Mouse (Mus musculus): ENCODE data around the gene Il17rd. TPM values are rescaled to one million over a fixed set of nuclear protein-coding genes. Genes with fewer than 3 reads are reported as not detected.

The Il17rd gene
- polyA plus RNA-seq, 1 experiment from 2014 or later: 5.7 TPM

DNA sequence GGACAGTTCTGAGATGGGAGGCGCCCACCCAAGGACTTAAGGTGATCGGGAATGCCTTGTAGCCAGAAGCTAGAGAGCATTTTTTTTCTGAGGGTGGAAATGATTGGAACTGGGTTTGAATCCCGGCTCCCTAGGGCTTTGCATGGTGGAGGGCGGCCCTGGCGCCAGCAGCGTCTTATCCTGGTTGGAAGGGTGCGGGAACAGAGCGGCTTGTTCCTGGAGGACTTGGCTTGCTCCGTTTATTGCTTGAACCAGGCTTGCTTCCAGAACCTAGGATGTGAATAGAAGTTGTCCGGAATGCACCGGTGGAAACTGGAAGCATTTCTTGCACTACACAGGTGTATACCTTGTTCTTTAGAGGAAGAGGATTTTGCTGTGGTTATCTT is 76.5 kb downstream of the Il17rd start:
- Histone ChIP-seq H3K9ac (ENCODE audit: low read depth, low read length) (no peak overlapping the region), H3K27ac (ENCODE audit: low read depth, low read length) (no peak overlapping the region), H3K27me3 (ENCODE audit: control insufficient read depth, insufficient read depth, low read length) (peaks cover 21% of the 10 kb centered on the region), H3K4me3 (ENCODE audit: low read depth, low read length) (peak overlapping the region; percentile 55), H3K36me3 (ENCODE audit: control insufficient read depth, insufficient read depth, low read length) (no peaks in the 10 kb centered on the region), H3K4me2 (replicated peaks; ENCODE audit: low read depth, low read length) (peak overlapping the region; percentile 99), H3K4me1 (replicated peaks; ENCODE audit: control insufficient read depth, insufficient read depth, low read length) (peaks cover 3% of the 10 kb centered on the region; the same call in 1 of the 2 replicates), H3K9me3 (ENCODE audit: control insufficient read depth, low read length) (no peaks in the 10 kb centered on the region)
- WGBS: 20% methylated on average over 11 of the region's 11 CpGs
- no peak for DNase-seq (ENCODE audit: low spot score)
- ATAC-seq (ENCODE audit: low FRiP score): no peak

DNA sequence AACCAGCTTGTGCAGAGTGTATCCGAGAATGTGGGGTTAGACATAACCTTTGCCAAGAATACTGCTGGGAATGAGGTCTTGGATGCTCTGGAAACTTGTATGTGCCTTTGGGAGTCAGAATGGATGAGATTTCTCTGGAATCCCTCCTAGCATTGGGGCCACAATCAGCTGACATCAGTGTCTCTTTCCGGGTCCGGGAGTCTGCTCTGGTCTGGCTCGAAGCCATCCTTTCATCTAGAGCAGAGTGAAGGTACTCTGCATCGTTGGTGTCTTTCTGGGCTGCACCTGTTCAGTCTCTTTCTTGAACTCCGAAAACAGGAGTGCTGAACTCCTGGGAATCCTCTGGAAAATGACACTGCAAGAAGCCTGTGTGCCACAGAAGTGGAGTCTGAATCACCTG is 77.2 kb downstream of the Il17rd start:
- Histone ChIP-seq H3K9ac (ENCODE audit: low read depth, low read length) (no peak overlapping the region), H3K27me3 (ENCODE audit: control insufficient read depth, insufficient read depth, low read length) (peaks cover 21% of the 10 kb centered on the region), H3K36me3 (ENCODE audit: control insufficient read depth, insufficient read depth, low read length) (no peaks in the 10 kb centered on the region), H3K27ac (ENCODE audit: low read depth, low read length) (no peak overlapping the region), H3K9me3 (ENCODE audit: control insufficient read depth, low read length) (no peaks in the 10 kb centered on the region), H3K4me1 (replicated peaks; ENCODE audit: control insufficient read depth, insufficient read depth, low read length) (peaks cover 3% of the 10 kb centered on the region; the same call in 1 of the 2 replicates), H3K4me3 (ENCODE audit: low read depth, low read length) (no peak overlapping the region), H3K4me2 (replicated peaks; ENCODE audit: low read depth, low read length) (no peak overlapping the region)
- 77% methylated on average over 6 of the region's 6 CpGs for WGBS
- DNase-seq (ENCODE audit: low spot score): no peak
- no peak for ATAC-seq (ENCODE audit: low FRiP score)

DNA sequence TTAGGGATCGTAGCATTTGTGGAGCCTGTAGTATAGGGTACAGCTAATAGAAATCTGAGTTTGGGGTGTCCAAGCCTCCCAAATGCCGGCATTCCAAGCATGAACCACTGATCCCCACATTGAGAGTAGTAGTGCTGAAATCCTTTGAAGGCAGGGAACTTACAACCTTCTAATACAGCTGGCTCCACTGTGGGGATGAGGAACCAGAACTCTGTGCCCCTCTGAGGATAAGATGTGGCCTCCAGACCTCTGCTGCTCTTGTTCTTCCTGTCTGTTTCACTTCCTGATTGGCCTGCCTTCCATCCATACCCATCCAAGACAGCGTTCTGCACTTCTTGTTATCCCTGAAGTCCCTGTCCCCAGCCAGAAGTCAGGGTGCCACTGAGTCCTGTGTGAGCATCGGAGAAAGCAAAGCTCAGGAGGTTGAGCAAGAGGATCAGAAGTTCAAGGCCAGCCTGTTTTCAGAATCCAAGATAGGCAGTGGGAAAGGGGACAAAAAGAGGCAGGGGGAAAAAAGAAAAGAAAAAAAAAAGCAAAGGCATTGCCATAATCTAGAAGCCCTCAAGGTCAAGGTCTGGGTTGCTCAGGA is 77.9 kb downstream of the Il17rd start:
- no peak overlapping the region for H3K9ac ChIP-seq (ENCODE audit: low read depth, low read length)
- no peak overlapping the region for H3K27ac ChIP-seq (ENCODE audit: low read depth, low read length)
- peaks cover 21% of the 10 kb centered on the region for H3K27me3 ChIP-seq (ENCODE audit: control insufficient read depth, insufficient read depth, low read length)
- no peak overlapping the region for H3K4me2 ChIP-seq (replicated peaks; ENCODE audit: low read depth, low read length)
- WGBS: 84% methylated on average over 4 of the region's 4 CpGs
- DNase-seq (ENCODE audit: low spot score) (no peak), ATAC-seq (ENCODE audit: low FRiP score) (no peak)
- no peaks in the 10 kb centered on the region for H3K9me3 ChIP-seq (ENCODE audit: control insufficient read depth, low read length)
- no peak overlapping the region for H3K4me3 ChIP-seq (ENCODE audit: low read depth, low read length)
- H3K36me3 ChIP-seq (ENCODE audit: control insufficient read depth, insufficient read depth, low read length): no peaks in the 10 kb centered on the region
- peaks cover 3% of the 10 kb centered on the region; the same call in 1 of the 2 replicates for H3K4me1 ChIP-seq (replicated peaks; ENCODE audit: control insufficient read depth, insufficient read depth, low read length)

DNA sequence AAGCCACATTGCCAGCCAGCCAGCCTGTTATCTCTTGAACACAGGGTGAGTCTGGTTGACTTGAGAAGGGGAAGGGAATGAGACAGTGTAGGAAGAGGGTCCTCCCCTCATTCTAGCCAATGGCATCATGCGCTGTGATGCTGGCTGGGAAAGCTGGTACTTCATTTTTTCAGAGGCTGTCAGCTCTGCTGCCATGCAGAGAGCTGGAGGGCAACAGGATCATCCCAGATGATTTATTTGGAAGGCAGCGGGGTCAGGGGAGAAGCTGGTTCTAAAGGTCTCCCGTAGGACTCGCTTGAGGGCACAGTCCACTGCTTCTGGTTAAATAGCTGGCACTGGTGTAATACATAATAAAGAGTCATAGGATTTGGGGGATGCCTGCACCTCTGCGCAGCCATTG is 79.8 kb downstream of the Il17rd start:
- DNase-seq (ENCODE audit: low spot score) (no peak), ATAC-seq (ENCODE audit: low FRiP score) (no peak)
- no peaks in the 10 kb centered on the region for H3K9me3 ChIP-seq (ENCODE audit: control insufficient read depth, low read length)
- H3K27ac ChIP-seq (ENCODE audit: low read depth, low read length): no peak overlapping the region
- H3K36me3 ChIP-seq (ENCODE audit: control insufficient read depth, insufficient read depth, low read length): no peaks in the 10 kb centered on the region
- no peak overlapping the region for H3K4me3 ChIP-seq (ENCODE audit: low read depth, low read length)
- no peak overlapping the region for H3K4me2 ChIP-seq (replicated peaks; ENCODE audit: low read depth, low read length)
- H3K27me3 ChIP-seq (ENCODE audit: control insufficient read depth, insufficient read depth, low read length): peaks cover 20% of the 10 kb centered on the region
- peaks cover 3% of the 10 kb centered on the region; the same call in 1 of the 2 replicates for H3K4me1 ChIP-seq (replicated peaks; ENCODE audit: control insufficient read depth, insufficient read depth, low read length)
- no peak overlapping the region for H3K9ac ChIP-seq (ENCODE audit: low read depth, low read length)
- WGBS: 85% methylated on average over 5 of the region's 5 CpGs

DNA sequence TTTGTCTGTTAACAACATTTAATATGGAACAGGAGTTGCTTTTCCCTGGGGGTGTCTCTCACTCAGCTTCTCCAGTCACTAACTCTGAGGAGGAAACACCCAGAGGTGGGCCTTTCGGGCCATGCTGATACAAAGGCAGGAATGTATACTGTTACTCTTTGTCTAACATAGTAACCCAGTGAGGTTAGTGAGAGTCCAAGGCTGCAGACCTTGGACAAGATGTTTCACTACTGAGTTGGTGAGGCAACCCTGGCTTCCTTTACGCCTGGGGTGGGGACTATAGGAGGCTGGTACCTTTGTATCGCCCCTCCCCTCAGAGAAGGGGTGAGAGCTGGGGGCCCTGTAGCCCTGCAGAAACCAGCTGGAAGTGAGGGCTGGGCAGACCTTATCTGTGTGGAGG is 83.9 kb downstream of the Il17rd start:
- Histone ChIP-seq H3K9me3 (ENCODE audit: control insufficient read depth, low read length) (no peaks in the 10 kb centered on the region), H3K4me2 (replicated peaks; ENCODE audit: low read depth, low read length) (no peak overlapping the region), H3K9ac (ENCODE audit: low read depth, low read length) (no peak overlapping the region), H3K4me1 (replicated peaks; ENCODE audit: control insufficient read depth, insufficient read depth, low read length) (no peaks in the 10 kb centered on the region), H3K4me3 (ENCODE audit: low read depth, low read length) (no peak overlapping the region), H3K36me3 (ENCODE audit: control insufficient read depth, insufficient read depth, low read length) (no peaks in the 10 kb centered on the region), H3K27ac (ENCODE audit: low read depth, low read length) (no peak overlapping the region), H3K27me3 (ENCODE audit: control insufficient read depth, insufficient read depth, low read length) (no peaks in the 10 kb centered on the region)
- 82% methylated on average over 3 of the region's 3 CpGs for WGBS
- no peak for DNase-seq (ENCODE audit: low spot score)
- ATAC-seq (ENCODE audit: low FRiP score): no peak

DNA sequence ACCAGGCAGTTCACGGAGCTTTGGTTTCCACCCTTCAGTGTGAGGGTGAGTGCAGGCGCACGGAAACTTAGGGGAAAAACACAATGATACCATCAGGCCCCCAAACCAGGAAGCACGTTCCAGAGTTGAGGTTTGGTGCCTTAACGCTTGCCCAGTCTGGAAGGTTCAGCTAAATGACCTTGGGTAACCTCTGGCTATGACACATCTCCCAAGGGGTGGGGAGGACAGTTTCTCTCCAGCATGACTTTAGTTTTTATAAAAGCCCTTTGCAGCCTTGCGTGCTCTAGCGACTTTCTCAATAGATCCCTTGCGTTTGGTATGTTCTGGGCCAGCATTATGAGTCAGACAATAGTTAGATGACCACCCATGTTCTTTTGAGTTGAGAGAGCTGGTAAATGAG is 84.8 kb downstream of the Il17rd start:
- no peak overlapping the region for H3K27ac ChIP-seq (ENCODE audit: low read depth, low read length)
- no peaks in the 10 kb centered on the region for H3K27me3 ChIP-seq (ENCODE audit: control insufficient read depth, insufficient read depth, low read length)
- no peaks in the 10 kb centered on the region for H3K4me1 ChIP-seq (replicated peaks; ENCODE audit: control insufficient read depth, insufficient read depth, low read length)
- ATAC-seq (ENCODE audit: low FRiP score) (no peak), DNase-seq (ENCODE audit: low spot score) (no peak)
- no peaks in the 10 kb centered on the region for H3K9me3 ChIP-seq (ENCODE audit: control insufficient read depth, low read length)
- H3K4me3 ChIP-seq (ENCODE audit: low read depth, low read length): no peak overlapping the region
- 53% methylated on average over 8 of the region's 8 CpGs for WGBS
- no peaks in the 10 kb centered on the region for H3K36me3 ChIP-seq (ENCODE audit: control insufficient read depth, insufficient read depth, low read length)
- H3K4me2 ChIP-seq (replicated peaks; ENCODE audit: low read depth, low read length): no peak overlapping the region
- H3K9ac ChIP-seq (ENCODE audit: low read depth, low read length): no peak overlapping the region

DNA sequence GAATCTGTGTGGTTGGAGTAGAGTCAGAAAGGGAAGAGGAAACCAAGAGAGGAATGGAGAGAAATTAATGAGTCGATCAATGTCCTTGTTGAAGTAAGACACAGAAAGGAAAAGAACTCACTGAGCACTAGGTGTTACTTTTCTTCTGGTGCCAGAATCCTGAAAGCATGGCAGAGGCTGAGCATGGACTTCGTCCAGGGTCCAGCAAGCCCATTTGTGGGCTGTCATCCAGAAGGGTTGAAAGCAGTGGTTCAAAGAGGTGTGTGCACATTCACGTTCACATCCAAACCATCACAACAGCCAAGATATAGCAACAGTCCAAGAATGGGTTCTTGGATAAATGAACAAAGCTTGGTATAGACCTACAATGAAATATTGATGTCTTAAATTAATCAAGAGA is 91.3 kb downstream of the Il17rd start:
- 91% methylated on average over 3 of the region's 3 CpGs for WGBS
- Histone ChIP-seq H3K4me3 (ENCODE audit: low read depth, low read length) (no peak overlapping the region), H3K27ac (ENCODE audit: low read depth, low read length) (no peak overlapping the region), H3K4me2 (replicated peaks; ENCODE audit: low read depth, low read length) (no peak overlapping the region), H3K27me3 (ENCODE audit: control insufficient read depth, insufficient read depth, low read length) (no peaks in the 10 kb centered on the region), H3K9me3 (ENCODE audit: control insufficient read depth, low read length) (no peaks in the 10 kb centered on the region), H3K36me3 (ENCODE audit: control insufficient read depth, insufficient read depth, low read length) (no peaks in the 10 kb centered on the region), H3K9ac (ENCODE audit: low read depth, low read length) (no peak overlapping the region), H3K4me1 (replicated peaks; ENCODE audit: control insufficient read depth, insufficient read depth, low read length) (no peaks in the 10 kb centered on the region)
- DNase-seq (ENCODE audit: low spot score): no peak
- ATAC-seq (ENCODE audit: low FRiP score): no peak

DNA sequence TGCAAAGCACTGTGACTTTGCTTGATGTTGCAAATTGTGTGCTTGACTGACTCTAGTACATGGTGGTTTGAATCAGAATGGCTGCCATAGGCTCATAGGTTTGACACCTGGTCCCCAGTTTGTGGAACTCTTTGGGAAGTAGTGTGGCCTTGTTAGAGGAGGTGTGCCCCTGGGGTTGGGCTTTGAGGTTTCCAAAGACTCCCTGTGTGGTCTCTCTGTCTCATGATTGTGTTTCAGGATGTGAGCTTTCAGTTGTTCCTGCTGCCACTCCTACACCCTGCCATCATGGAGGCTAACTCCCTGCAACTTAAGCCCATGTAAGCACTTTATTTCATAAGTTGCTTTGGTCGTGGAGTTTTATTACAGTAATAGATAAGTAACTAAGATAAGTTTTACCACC is 91.9 kb downstream of the Il17rd start:
- no peaks in the 10 kb centered on the region for H3K27me3 ChIP-seq (ENCODE audit: control insufficient read depth, insufficient read depth, low read length)
- H3K4me1 ChIP-seq (replicated peaks; ENCODE audit: control insufficient read depth, insufficient read depth, low read length): no peaks in the 10 kb centered on the region
- ATAC-seq (ENCODE audit: low FRiP score) (no peak), DNase-seq (ENCODE audit: low spot score) (no peak)
- H3K9ac ChIP-seq (ENCODE audit: low read depth, low read length): no peak overlapping the region
- no peaks in the 10 kb centered on the region for H3K36me3 ChIP-seq (ENCODE audit: control insufficient read depth, insufficient read depth, low read length)
- H3K27ac ChIP-seq (ENCODE audit: low read depth, low read length): no peak overlapping the region
- H3K4me3 ChIP-seq (ENCODE audit: low read depth, low read length): no peak overlapping the region
- H3K4me2 ChIP-seq (replicated peaks; ENCODE audit: low read depth, low read length): no peak overlapping the region
- no peaks in the 10 kb centered on the region for H3K9me3 ChIP-seq (ENCODE audit: control insufficient read depth, low read length)
- WGBS: 77% methylated on average over 1 of the region's 1 CpGs

DNA sequence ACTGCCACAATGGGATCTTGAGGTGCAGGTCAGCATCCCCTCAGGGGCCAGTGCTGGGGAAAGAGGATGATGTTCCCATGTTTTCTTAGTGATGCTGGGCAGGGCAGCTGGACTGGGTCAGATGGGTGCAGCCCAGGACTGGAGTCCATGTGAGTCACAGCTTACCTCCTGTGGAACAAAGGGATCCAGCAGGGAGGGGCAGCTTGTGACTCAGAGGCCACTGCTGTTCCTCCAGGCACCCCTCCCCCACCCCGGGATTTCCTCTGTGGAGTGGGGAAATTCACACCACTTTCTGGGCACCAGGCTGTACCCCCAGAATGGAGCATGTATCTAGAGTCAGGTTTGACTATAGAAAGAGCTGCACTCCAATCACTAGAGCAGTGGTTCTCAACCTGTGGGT is 92.8 kb downstream of the Il17rd start:
- no peak overlapping the region for H3K27ac ChIP-seq (ENCODE audit: low read depth, low read length)
- 83% methylated on average over 1 of the region's 1 CpGs for WGBS
- H3K9me3 ChIP-seq (ENCODE audit: control insufficient read depth, low read length): no peaks in the 10 kb centered on the region
- ATAC-seq (ENCODE audit: low FRiP score) (no peak), DNase-seq (ENCODE audit: low spot score) (no peak)
- H3K4me1 ChIP-seq (replicated peaks; ENCODE audit: control insufficient read depth, insufficient read depth, low read length): no peaks in the 10 kb centered on the region
- H3K27me3 ChIP-seq (ENCODE audit: control insufficient read depth, insufficient read depth, low read length): no peaks in the 10 kb centered on the region
- H3K36me3 ChIP-seq (ENCODE audit: control insufficient read depth, insufficient read depth, low read length): no peaks in the 10 kb centered on the region
- no peak overlapping the region for H3K4me2 ChIP-seq (replicated peaks; ENCODE audit: low read depth, low read length)
- no peak overlapping the region for H3K4me3 ChIP-seq (ENCODE audit: low read depth, low read length)
- no peak overlapping the region for H3K9ac ChIP-seq (ENCODE audit: low read depth, low read length)

All from hindbrain, embryonic 11.5 days (tissue).